Mouse (Mus musculus): ENCODE data around the gene Aspdh. TPM values are rescaled to one million over a fixed set of nuclear protein-coding genes. Genes with fewer than 3 reads are reported as not detected.

The Aspdh gene
- polyA plus RNA-seq, 1 experiment: not detected

DNA sequence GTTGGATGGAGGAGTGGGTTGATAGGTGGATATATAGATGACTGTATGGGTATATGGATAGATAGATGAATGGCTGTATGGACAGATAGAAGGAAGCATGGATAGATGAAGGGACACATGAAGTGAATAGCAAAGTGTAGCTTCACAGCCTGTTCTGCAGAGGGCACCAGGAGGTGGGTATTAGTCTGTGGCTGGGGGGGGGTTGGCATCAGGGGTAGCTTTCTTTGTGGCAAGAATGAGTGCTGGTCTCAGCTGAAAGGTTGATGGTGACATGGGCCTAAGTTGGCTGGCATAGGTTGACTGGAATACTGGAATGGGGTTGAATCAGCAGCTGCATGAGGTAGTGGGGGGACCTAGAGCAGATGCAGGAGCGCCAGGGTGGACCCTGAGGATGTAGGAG lies 24.0 kb upstream of the Aspdh start:
- no peak overlapping the region for H3K4me3 ChIP-seq
- H3K27me3 ChIP-seq (ENCODE audit: control insufficient read depth, insufficient read depth, insufficient read length): peaks cover 71% of the 10 kb centered on the region
- TF ChIP-seq CEBPB (IDR thresholded peaks at IDR 0.05; ENCODE audit: insufficient read depth, poor library complexity, severe bottlenecking): no peak
- no peak for TF ChIP-seq SRF (IDR thresholded peaks at IDR 0.05; ENCODE audit: control insufficient read depth, insufficient read length, low read depth)
- no peak for TF ChIP-seq USF1 (IDR thresholded peaks at IDR 0.05; ENCODE audit: low read depth)
- TF ChIP-seq E2F4 (IDR thresholded peaks at IDR 0.05; ENCODE audit: insufficient read depth): no peak
- no peak overlapping the region for H3ac ChIP-seq (ENCODE audit: control insufficient read depth, insufficient read length)
- no peaks in the 10 kb centered on the region for H3K36me3 ChIP-seq (ENCODE audit: control insufficient read depth, insufficient read depth)
- H3K4me2 ChIP-seq (ENCODE audit: low read depth): no peak overlapping the region
- H3K79me2 ChIP-seq (ENCODE audit: control insufficient read depth, insufficient read depth): no peaks in the 10 kb centered on the region

GRCm38 (mm10) chr7:44441648-44442109 lies 23.5 kb upstream of the Aspdh start:
- TF ChIP-seq REST (IDR thresholded peaks at IDR 0.05; ENCODE audit: insufficient read depth, insufficient read length) (no peak), POLR2AphosphoS2 (IDR thresholded peaks at IDR 0.05; ENCODE audit: insufficient read length, low read depth) (no peak), MYOG (IDR thresholded peaks at IDR 0.05; ENCODE audit: control insufficient read depth in 1 of 3, insufficient read depth in 1 of 3, insufficient read length in 2 of 3, low read depth in 2 of 3) (no peak), E2F4 (IDR thresholded peaks at IDR 0.05; ENCODE audit: insufficient read depth) (no peak), USF1 (IDR thresholded peaks at IDR 0.05; ENCODE audit: low read depth) (no peak), TCF12 (IDR thresholded peaks at IDR 0.05; ENCODE audit: insufficient read depth, poor library complexity, severe bottlenecking) (no peak), MAX (IDR thresholded peaks at IDR 0.05; ENCODE audit: low read depth) (no peak), CEBPB (IDR thresholded peaks at IDR 0.05; ENCODE audit: insufficient read depth, poor library complexity, severe bottlenecking) (no peak), POLR2A (IDR thresholded peaks at IDR 0.05; ENCODE audit: insufficient read length, low read depth) (no peak), SRF (IDR thresholded peaks at IDR 0.05; ENCODE audit: control insufficient read depth, insufficient read length, low read depth) (no peak), TCF3 (IDR thresholded peaks at IDR 0.05; ENCODE audit: insufficient read length, low read depth) (no peak), MYOD1 (IDR thresholded peaks at IDR 0.05; ENCODE audit: control insufficient read depth in 1 of 3, insufficient read length in 2 of 3, low read depth in 2 of 3) (no peak)
- Histone ChIP-seq H3K4me2 (ENCODE audit: low read depth) (no peak overlapping the region), H3K36me3 (ENCODE audit: control insufficient read depth, insufficient read depth) (no peaks in the 10 kb centered on the region), H3K4me3 (no peak overlapping the region), H3K27me3 (ENCODE audit: control insufficient read depth, insufficient read depth, insufficient read length) (peaks cover 76% of the 10 kb centered on the region), H3ac (ENCODE audit: control insufficient read depth, insufficient read length) (no peak overlapping the region), H3K79me2 (ENCODE audit: control insufficient read depth, insufficient read depth) (no peaks in the 10 kb centered on the region)

GRCm38 (mm10) chr7:44442407-44442821 lies 22.8 kb upstream of the Aspdh start:
- no peak overlapping the region for H3ac ChIP-seq (ENCODE audit: control insufficient read depth, insufficient read length)
- H3K79me2 ChIP-seq (ENCODE audit: control insufficient read depth, insufficient read depth): no peaks in the 10 kb centered on the region
- peaks cover 76% of the 10 kb centered on the region for H3K27me3 ChIP-seq (ENCODE audit: control insufficient read depth, insufficient read depth, insufficient read length)
- no peaks in the 10 kb centered on the region for H3K36me3 ChIP-seq (ENCODE audit: control insufficient read depth, insufficient read depth)
- H3K4me2 ChIP-seq (ENCODE audit: low read depth): no peak overlapping the region
- no peak overlapping the region for H3K4me3 ChIP-seq
- TF ChIP-seq MYOG (IDR thresholded peaks at IDR 0.05; ENCODE audit: control insufficient read depth in 1 of 3, insufficient read depth in 1 of 3, insufficient read length in 2 of 3, low read depth in 2 of 3): no peak

- H3K27me3 ChIP-seq (ENCODE audit: control insufficient read depth, insufficient read depth, insufficient read length): peaks cover 85% of the 10 kb centered on the region
- no peak overlapping the region for H3ac ChIP-seq (ENCODE audit: control insufficient read depth, insufficient read length)
- TF ChIP-seq E2F4 (IDR thresholded peaks at IDR 0.05; ENCODE audit: insufficient read depth): no peak
- TF ChIP-seq POLR2A (IDR thresholded peaks at IDR 0.05; ENCODE audit: insufficient read length, low read depth): no peak
- TF ChIP-seq REST (IDR thresholded peaks at IDR 0.05; ENCODE audit: insufficient read depth, insufficient read length): no peak
- no peak for TF ChIP-seq SRF (IDR thresholded peaks at IDR 0.05; ENCODE audit: control insufficient read depth, insufficient read length, low read depth)
- no peak for TF ChIP-seq TCF12 (IDR thresholded peaks at IDR 0.05; ENCODE audit: insufficient read depth, poor library complexity, severe bottlenecking)
- no peaks in the 10 kb centered on the region for H3K79me2 ChIP-seq (ENCODE audit: control insufficient read depth, insufficient read depth)
- no peaks in the 10 kb centered on the region for H3K36me3 ChIP-seq (ENCODE audit: control insufficient read depth, insufficient read depth)
- no peak overlapping the region for H3K4me3 ChIP-seq
- H3K4me2 ChIP-seq (ENCODE audit: low read depth): no peak overlapping the region
Observed at GRCm38 (mm10) chr7:44443268-44444173, 21.7 kb upstream of the Aspdh start.

DNA sequence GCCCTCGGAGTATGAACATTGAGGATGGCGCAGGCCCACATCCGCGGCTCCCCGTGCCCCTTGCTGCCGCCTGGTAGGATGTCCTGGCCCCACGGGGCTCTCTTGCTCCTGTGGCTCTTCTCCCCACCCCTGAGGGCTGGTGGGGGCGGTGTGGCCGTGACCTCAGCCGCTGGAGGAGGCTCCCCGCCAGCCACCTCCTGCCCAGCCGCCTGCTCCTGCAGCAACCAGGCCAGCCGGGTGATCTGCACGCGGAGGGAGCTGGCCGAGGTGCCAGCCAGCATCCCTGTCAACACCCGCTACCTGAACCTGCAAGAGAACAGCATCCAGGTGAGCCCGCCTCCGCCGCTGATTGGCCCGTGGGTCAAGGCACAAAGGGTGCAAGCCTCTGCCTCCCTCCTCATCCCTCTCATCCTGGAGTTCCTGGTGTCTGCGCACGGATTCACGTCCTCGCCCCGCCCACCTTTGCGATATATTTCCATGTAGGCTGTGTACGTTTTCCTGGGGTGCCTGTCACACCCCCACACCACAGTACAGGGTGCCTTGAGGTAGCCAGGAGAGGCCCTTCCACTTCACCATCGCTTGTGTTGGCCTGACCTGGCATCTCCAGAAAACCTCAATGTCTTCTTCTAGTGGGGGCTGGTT lies 20.2 kb upstream of the Aspdh start:
- TF ChIP-seq POLR2A (IDR thresholded peaks at IDR 0.05; ENCODE audit: insufficient read length, low read depth): no peak
- no peak for TF ChIP-seq MYOD1 (IDR thresholded peaks at IDR 0.05; ENCODE audit: control insufficient read depth in 1 of 3, insufficient read length in 2 of 3, low read depth in 2 of 3)
- TF ChIP-seq CEBPB (IDR thresholded peaks at IDR 0.05; ENCODE audit: insufficient read depth, poor library complexity, severe bottlenecking): no peak
- no peak for TF ChIP-seq POLR2AphosphoS2 (IDR thresholded peaks at IDR 0.05; ENCODE audit: insufficient read length, low read depth)
- TF ChIP-seq REST (IDR thresholded peaks at IDR 0.05; ENCODE audit: insufficient read depth, insufficient read length): no peak
- no peak for TF ChIP-seq SRF (IDR thresholded peaks at IDR 0.05; ENCODE audit: control insufficient read depth, insufficient read length, low read depth)
- TF ChIP-seq MAX (IDR thresholded peaks at IDR 0.05; ENCODE audit: low read depth): no peak
- TF ChIP-seq TCF3 (IDR thresholded peaks at IDR 0.05; ENCODE audit: insufficient read length, low read depth): no peak
- no peak for TF ChIP-seq MYOG (IDR thresholded peaks at IDR 0.05; ENCODE audit: control insufficient read depth in 1 of 3, insufficient read depth in 1 of 3, insufficient read length in 2 of 3, low read depth in 2 of 3)
- no peak for TF ChIP-seq USF1 (IDR thresholded peaks at IDR 0.05; ENCODE audit: low read depth)
- TF ChIP-seq E2F4 (IDR thresholded peaks at IDR 0.05; ENCODE audit: insufficient read depth): no peak
- no peak for TF ChIP-seq TCF12 (IDR thresholded peaks at IDR 0.05; ENCODE audit: insufficient read depth, poor library complexity, severe bottlenecking)

More for the DNA sequence above, 20.2 kb upstream of the Aspdh start:
- H3K79me2 ChIP-seq (ENCODE audit: control insufficient read depth, insufficient read depth): no peaks in the 10 kb centered on the region
- no peak overlapping the region for H3ac ChIP-seq (ENCODE audit: control insufficient read depth, insufficient read length)
- H3K36me3 ChIP-seq (ENCODE audit: control insufficient read depth, insufficient read depth): no peaks in the 10 kb centered on the region
- H3K4me2 ChIP-seq (ENCODE audit: low read depth): no peak overlapping the region
- peaks cover 89% of the 10 kb centered on the region for H3K27me3 ChIP-seq (ENCODE audit: control insufficient read depth, insufficient read depth, insufficient read length)
- H3K4me3 ChIP-seq: no peak overlapping the region

Measured in myocyte (in vitro differentiated cells).